In the genomic region with DNA sequence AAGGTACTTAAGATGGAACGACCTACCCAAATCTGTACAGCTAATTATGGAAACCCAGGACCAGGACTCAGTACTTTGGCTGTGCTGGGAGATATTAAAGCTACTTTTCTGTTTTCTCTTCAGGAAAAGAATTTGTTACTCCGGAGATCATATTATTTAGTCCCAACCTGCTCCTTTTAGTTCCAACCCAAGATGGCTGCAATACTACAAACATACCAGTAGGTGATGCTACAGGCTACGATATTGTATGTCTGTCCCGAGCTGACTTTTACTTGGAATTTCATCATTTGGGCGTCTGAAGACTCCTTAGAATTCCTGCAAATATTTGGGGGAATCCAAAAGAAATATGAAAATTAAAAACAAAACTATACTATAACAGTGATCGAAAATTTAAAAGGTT, we compare ENCODE assay signal across 10 mouse cellular contexts. TPM values are rescaled to one million over a fixed set of nuclear protein-coding genes. Genes with fewer than 3 reads are reported as not detected.
A peak's percentile ranks its signal among the peaks of the same experiment; 100 is the strongest.
DNase-seq lines count a peak whose midpoint lies in the region; ATAC-seq and TF ChIP-seq lines count a peak whose summit lies in the region.
"Had no signal": no experiment of that assay in that cellular context is flagged by ENCODE, and none has a peak within 500 bp of the region (broad histone marks: within the 10 kb centered on the region; RNA-seq: fewer than 3 reads in every experiment).

No protein-coding gene starts in this region.

- H3K27ac ChIP-seq in hindbrain, postnatal 0 days = no peak overlapping the region
- H3K27ac ChIP-seq in hindbrain, embryonic 16.5 days (ENCODE audit: low read depth, low read length) = no peak overlapping the region
- H3K27ac ChIP-seq in embryonic facial prominence, embryonic 14.5 days (replicated peaks; ENCODE audit: low read depth, low read length) = no peak overlapping the region

- H3K36me3 ChIP-seq in hindbrain, postnatal 0 days (ENCODE audit: insufficient read depth, low read length) = no peaks in the 10 kb centered on the region
- H3K36me3 ChIP-seq in hindbrain, embryonic 16.5 days (ENCODE audit: control insufficient read depth, insufficient read depth, low read length) = no peaks in the 10 kb centered on the region
- H3K36me3 ChIP-seq in embryonic facial prominence, embryonic 14.5 days (ENCODE audit: control insufficient read depth, insufficient read depth, low read length) = no peaks in the 10 kb centered on the region

- H3K4me2 ChIP-seq in hindbrain, postnatal 0 days (ENCODE audit: low read depth, low read length) = no peak overlapping the region
- no peak overlapping the region for H3K4me2 ChIP-seq in hindbrain, embryonic 16.5 days (ENCODE audit: low read length)
- H3K4me2 ChIP-seq in embryonic facial prominence, embryonic 14.5 days (ENCODE audit: low read depth, low read length) = peak overlapping the region; percentile 24; the same call in 1 of the 2 replicates

- H3K9ac ChIP-seq in hindbrain, postnatal 0 days (replicated peaks; ENCODE audit: low read length) = no peak overlapping the region
- no peak overlapping the region for H3K9ac ChIP-seq in hindbrain, embryonic 16.5 days (ENCODE audit: low read depth, low read length)
- H3K9ac ChIP-seq in embryonic facial prominence, embryonic 14.5 days (ENCODE audit: low read depth, low read length) = no peak overlapping the region

- ATAC-seq in hindbrain, postnatal 0 days = 0 out of 2 replicates have a peak, but pooled peaks have one; percentile 45
- no peak for ATAC-seq in hindbrain, embryonic 16.5 days
- peak; percentile 65 for ATAC-seq in CD4-positive, CD25-positive, alpha-beta regulatory T cell, adult 4 months
- ATAC-seq in embryonic facial prominence, embryonic 14.5 days (ENCODE audit: low read depth) = peak; percentile 66; the same call in 1 of the 2 replicates

- no peaks in the 10 kb centered on the region for H3K4me1 ChIP-seq in hindbrain, postnatal 0 days (ENCODE audit: insufficient read depth, low read length)
- H3K4me1 ChIP-seq in hindbrain, embryonic 16.5 days (ENCODE audit: control insufficient read depth, insufficient read depth, low read depth, low read length) = peaks cover 2% of the 10 kb centered on the region; the same call in 1 of the 2 replicates
- no peaks in the 10 kb centered on the region for H3K4me1 ChIP-seq in embryonic facial prominence, embryonic 14.5 days (ENCODE audit: control insufficient read depth, insufficient read depth, low read length)

- DNase-seq in hindbrain, postnatal 0 days (ENCODE audit: low spot score) = peak; percentile 79
- DNase-seq in 3T3-L1 (ENCODE audit: low read depth, low spot score) = peak; percentile 87
- DNase-seq in embryonic facial prominence, embryonic 14.5 days (ENCODE audit: low spot score) = peak; percentile 65
- DNase-seq in retina, adult 2 months (ENCODE audit: low read depth, low spot score) = peak; percentile 25
- no peak for DNase-seq in ovary, postnatal 36 days (ENCODE audit: low spot score)
- no peak for DNase-seq in natural killer cell, adult 2 months (ENCODE audit: low spot score in 2 of 2)

- no peaks in the 10 kb centered on the region; the same call in 1 of the 2 replicates for H3K27me3 ChIP-seq in hindbrain, postnatal 0 days (ENCODE audit: insufficient read depth, low read length)
- no peaks in the 10 kb centered on the region for H3K27me3 ChIP-seq in hindbrain, embryonic 16.5 days (replicated peaks; ENCODE audit: control insufficient read depth, insufficient read depth, low read length)
- peaks cover 4% of the 10 kb centered on the region; the same call in 1 of the 2 replicates for H3K27me3 ChIP-seq in embryonic facial prominence, embryonic 14.5 days (replicated peaks; ENCODE audit: control insufficient read depth, insufficient read depth, low read length)

- 12% methylated on average over 6 of the region's 6 CpGs for WGBS in hindbrain, postnatal 0 days
- WGBS in hindbrain, embryonic 16.5 days = 8% methylated on average over 6 of the region's 6 CpGs
- WGBS in embryonic facial prominence, embryonic 14.5 days = 3% methylated on average over 6 of the region's 6 CpGs

- H3K9me3 ChIP-seq in hindbrain, postnatal 0 days (ENCODE audit: low read length) = no peaks in the 10 kb centered on the region
- H3K9me3 ChIP-seq in hindbrain, embryonic 16.5 days (ENCODE audit: control insufficient read depth, low read length) = no peaks in the 10 kb centered on the region
- no peaks in the 10 kb centered on the region for H3K9me3 ChIP-seq in embryonic facial prominence, embryonic 14.5 days (ENCODE audit: control insufficient read depth, low read length)
- H3K9me3 ChIP-seq: megakaryocyte, embryonic 14.5 days had no signal

- peak; percentile 94 for TF ChIP-seq CTCF in hindbrain, postnatal 0 days (IDR thresholded peaks at IDR 0.05; ENCODE audit: low read depth)

- H3K4me3 ChIP-seq in hindbrain, postnatal 0 days (ENCODE audit: low read length) = no peak overlapping the region
- H3K4me3 ChIP-seq in hindbrain, embryonic 16.5 days (ENCODE audit: low read length) = no peak overlapping the region
- no peak overlapping the region for H3K4me3 ChIP-seq in embryonic facial prominence, embryonic 14.5 days (ENCODE audit: low read depth, low read length)
- H3K4me3 ChIP-seq: erythroblast, embryonic 14.5 days had no signal

RNA-seq across cellular contexts. Expression of a gene that starts 32.6 kb away (rescaled TPM):
- total RNA-seq in hindbrain, postnatal 0 days (2014; rRNA removed) = 12.2 and 14.7 TPM in 2 replicates
- polyA plus RNA-seq in hindbrain, postnatal 0 days (2015; fragmentation: Nextera tagmentation; extraction: Ambion mirVana) = 2.7 and 3.0 TPM in 2 replicates
- 3.1 and 3.9 TPM in 2 replicates for polyA plus RNA-seq in hindbrain, embryonic 16.5 days (2015; fragmentation: Nextera tagmentation; extraction: Ambion mirVana)
- polyA plus RNA-seq in CD4-positive, CD25-positive, alpha-beta regulatory T cell, adult 4 months (2017; shearing (Covaris generic)) = 1 to 10 TPM; 3.6 to 6.0 TPM
- polyA plus RNA-seq in embryonic facial prominence, embryonic 14.5 days (2014; fragmentation: Nextera tagmentation; extraction: Ambion mirVana) = 6.9 and 7.2 TPM in 2 replicates

Comparison
In these comparisons a context has a peak if more than half of its experiments do, and no peak if none do; other contexts are left out.
1. DNase-seq: peak in hindbrain, postnatal 0 days (single experiment), 3T3-L1 (single experiment), embryonic facial prominence, embryonic 14.5 days (single experiment) and retina, adult 2 months (single experiment); none in ovary, postnatal 36 days (single experiment) and natural killer cell, adult 2 months (0 of 2).